Mouse (Mus musculus): Measurements from ENCODE around the gene Dedd2. TPM values are rescaled to one million over a fixed set of nuclear protein-coding genes. Genes with fewer than 3 reads are reported as not detected.

Dedd2 gene
- total and polyA plus RNA-seq, 3 experiments: 10.6 to 13.9 (median 11.7) TPM

GRCm38 (mm10) chr7:25232101-25232648 lies 11.8 kb upstream of the Dedd2 start:
- dilution Hi-C loops (cut with MboI; ENCODE audit: extremely low pct_ligation_motif_present, extremely low pct_unique_long_range_greater_than_20kb, low sequenced_read_pairs) (no loop called here), in situ Hi-C loops (cut with MboI; ENCODE audit: low pct_ligation_motif_present, low pct_unique_long_range_greater_than_20kb, low sequenced_read_pairs) (no loop called here)
- no peaks in the 10 kb centered on the region for H3K9me3 ChIP-seq (replicated peaks; ENCODE audit: low read length)
- H3K79me2 ChIP-seq (replicated peaks; ENCODE audit: control insufficient read depth, extremely low read depth, insufficient read depth, poor library complexity, severe bottlenecking): peaks cover 34% of the 10 kb centered on the region
- TF ChIP-seq POLR2A (IDR thresholded peaks at IDR 0.05; ENCODE audit: low read depth, low read length): no peak
- peak; percentile 42; the same call in 1 of the 2 replicates for TF ChIP-seq BHLHE40 (IDR thresholded peaks at IDR 0.05; ENCODE audit: low read depth, low read length)
- peak; percentile 11; the same call in 1 of the 2 replicates for TF ChIP-seq SMC3 (IDR thresholded peaks at IDR 0.05; ENCODE audit: low read depth, low read length)
- peaks cover 78 to 86% of the 10 kb centered on the region in 2 experiments for H3K36me3 ChIP-seq (replicated peaks in 1 of 2; ENCODE audit: control insufficient read depth in 1 of 2, insufficient read depth in 1 of 2, low read length in 1 of 2)
- DNase-seq (ENCODE audit: extremely low read depth): no peak
- H3K4me3 ChIP-seq (replicated peaks in 1 of 3; ENCODE audit: low read depth in 2 of 3, low read length in 2 of 3, poor library complexity in 1 of 3): no peak overlapping the region
- H3K9ac ChIP-seq (ENCODE audit: insufficient read depth, low read depth): no peak overlapping the region
- no peak overlapping the region for H3K4me2 ChIP-seq (ENCODE audit: insufficient read depth, low read depth, poor library complexity, severe bottlenecking)
- peaks cover 8 to 31% of the 10 kb centered on the region in 2 experiments for H3K4me1 ChIP-seq (ENCODE audit: control insufficient read depth in 1 of 2, insufficient read depth in 2 of 2)
- H3K27me3 ChIP-seq (replicated peaks): no peaks in the 10 kb centered on the region
- no peak overlapping the region for H3K27ac ChIP-seq (ENCODE audit: insufficient read depth, low read depth)

GRCm38 (mm10) chr7:25230690-25231285 lies 10.4 kb upstream of the Dedd2 start:
- Histone ChIP-seq H3K36me3 (replicated peaks in 1 of 2; ENCODE audit: control insufficient read depth in 1 of 2, insufficient read depth in 1 of 2, low read length in 1 of 2) (peaks cover 92 to 98% of the 10 kb centered on the region in 2 experiments), H3K27me3 (replicated peaks) (no peaks in the 10 kb centered on the region), H3K27ac (ENCODE audit: insufficient read depth, low read depth) (0 out of 2 replicates have a peak overlapping the region, but pooled peaks have one; percentile 13), H3K9ac (ENCODE audit: insufficient read depth, low read depth) (no peak overlapping the region), H3K4me3 (replicated peaks in 1 of 3; ENCODE audit: low read depth in 2 of 3, low read length in 2 of 3, poor library complexity in 1 of 3) (no peak overlapping the region), H3K79me2 (replicated peaks; ENCODE audit: control insufficient read depth, extremely low read depth, insufficient read depth, poor library complexity, severe bottlenecking) (peaks cover 20% of the 10 kb centered on the region), H3K4me1 (ENCODE audit: control insufficient read depth in 1 of 2, insufficient read depth in 2 of 2) (peaks cover 8 to 21% of the 10 kb centered on the region in 2 experiments), H3K4me2 (ENCODE audit: insufficient read depth, low read depth, poor library complexity, severe bottlenecking) (no peak overlapping the region), H3K9me3 (replicated peaks; ENCODE audit: low read length) (no peaks in the 10 kb centered on the region)
- in situ Hi-C loops (cut with MboI; ENCODE audit: low pct_ligation_motif_present, low pct_unique_long_range_greater_than_20kb, low sequenced_read_pairs) (no loop called here), dilution Hi-C loops (cut with MboI; ENCODE audit: extremely low pct_ligation_motif_present, extremely low pct_unique_long_range_greater_than_20kb, low sequenced_read_pairs) (no loop called here)
- TF ChIP-seq USF2 (conservative IDR thresholded peaks at IDR 0.05; ENCODE audit: low read depth, low read length) (no peak), POLR2A (IDR thresholded peaks at IDR 0.05; ENCODE audit: low read depth, low read length) (peak; percentile 13; the same call in 1 of the 2 replicates)
- no peak for DNase-seq (ENCODE audit: extremely low read depth)

GRCm38 (mm10) chr7:25227523-25228300 lies 7.3 kb upstream of the Dedd2 start:
- no peaks in the 10 kb centered on the region for H3K27me3 ChIP-seq (replicated peaks)
- H3K79me2 ChIP-seq (replicated peaks; ENCODE audit: control insufficient read depth, extremely low read depth, insufficient read depth, poor library complexity, severe bottlenecking): no peaks in the 10 kb centered on the region; the same call in 1 of the 2 replicates
- no peak overlapping the region for H3K27ac ChIP-seq (ENCODE audit: insufficient read depth, low read depth)
- no peak for DNase-seq (ENCODE audit: extremely low read depth)
- H3K36me3 ChIP-seq (replicated peaks in 1 of 2; ENCODE audit: control insufficient read depth in 1 of 2, insufficient read depth in 1 of 2, low read length in 1 of 2): peaks cover 85 to 97% of the 10 kb centered on the region in 2 experiments
- no peak for TF ChIP-seq TBP (conservative IDR thresholded peaks at IDR 0.05; ENCODE audit: low read depth, low read length)
- peak; percentile 48; the same call in 1 of the 2 replicates for TF ChIP-seq POLR2AphosphoS2 (IDR thresholded peaks at IDR 0.05; ENCODE audit: low read depth, low read length)
- TF ChIP-seq POLR2A (IDR thresholded peaks at IDR 0.05; ENCODE audit: low read depth, low read length): peak; percentile 14; the same call in 1 of the 2 replicates
- dilution Hi-C loops (cut with MboI; ENCODE audit: extremely low pct_ligation_motif_present, extremely low pct_unique_long_range_greater_than_20kb, low sequenced_read_pairs): no loop called here
- H3K9me3 ChIP-seq (replicated peaks; ENCODE audit: low read length): no peaks in the 10 kb centered on the region
- no peak overlapping the region for H3K4me3 ChIP-seq (replicated peaks in 1 of 3; ENCODE audit: low read depth in 2 of 3, low read length in 2 of 3, poor library complexity in 1 of 3)
- no peak overlapping the region for H3K9ac ChIP-seq (ENCODE audit: insufficient read depth, low read depth)
- H3K4me2 ChIP-seq (ENCODE audit: insufficient read depth, low read depth, poor library complexity, severe bottlenecking): no peak overlapping the region
- H3K4me1 ChIP-seq (ENCODE audit: control insufficient read depth in 1 of 2, insufficient read depth in 2 of 2): peaks cover 4 to 5% of the 10 kb centered on the region in 2 experiments; a peak in 3 of 4 replicates
- in situ Hi-C loops (cut with MboI; ENCODE audit: low pct_ligation_motif_present, low pct_unique_long_range_greater_than_20kb, low sequenced_read_pairs): no loop called here
